Mouse (Mus musculus): ENCODE measurements around the gene E130208F15Rik.

- no peak for TF ChIP-seq CTCF (IDR thresholded peaks at IDR 0.05; ENCODE audit: low read depth)
- no peak for TF ChIP-seq EP300 (IDR thresholded peaks at IDR 0.05; ENCODE audit: low read depth)
These were observed 13.2 kb upstream of the E130208F15Rik start, which contains the start of gene Alkbh6 for GRCm38 (mm10) chr7:30308076-30309005.

Data from liver, postnatal 0 days (tissue).